Mouse (Mus musculus): ENCODE results near the gene Nhlrc4. TPM values are rescaled to one million over a fixed set of nuclear protein-coding genes. Genes with fewer than 3 reads are reported as not detected.

Gene Nhlrc4
- total RNA-seq, 2 experiments from 2014 or later = not detected

DNA sequence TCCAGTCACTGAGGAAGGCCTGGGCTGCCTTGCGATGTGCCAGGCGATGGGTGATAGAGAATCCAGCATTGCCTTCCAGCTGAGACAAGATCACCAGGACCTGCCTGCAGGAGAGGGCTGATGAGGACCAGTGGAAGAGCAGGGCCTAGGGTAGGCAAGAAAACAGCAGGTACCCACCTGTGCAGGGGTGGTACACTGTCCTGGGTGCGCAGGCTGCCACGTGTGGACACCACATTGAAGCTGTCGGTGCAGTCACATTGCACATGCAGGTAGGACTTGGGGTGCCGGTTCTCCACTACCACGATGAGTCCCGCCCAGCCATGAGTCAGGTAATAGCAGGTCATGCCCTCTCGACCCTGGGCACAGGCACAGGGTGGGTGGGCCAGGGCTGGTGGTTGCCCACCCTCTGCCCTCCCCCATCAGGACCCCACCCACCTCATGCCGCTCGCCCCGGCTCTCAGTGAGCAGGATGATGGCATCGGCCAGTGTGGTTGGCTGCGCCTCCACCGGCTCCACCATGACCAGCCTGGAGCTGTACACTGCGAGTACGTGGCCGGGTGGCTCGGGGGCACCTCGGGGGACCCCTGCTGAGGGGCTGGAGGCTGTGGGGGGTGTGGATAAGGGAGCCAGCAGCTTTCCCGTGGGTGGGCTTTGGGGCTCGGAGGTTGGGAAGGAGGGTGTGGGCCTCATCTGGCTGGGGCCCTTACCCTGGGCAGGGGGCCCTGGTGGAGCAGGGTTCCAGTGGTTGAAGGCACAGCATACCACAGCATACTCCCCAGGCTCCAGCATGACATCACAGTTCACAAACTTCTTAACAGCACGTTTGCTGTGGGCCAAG, 15.1 kb upstream of the Nhlrc4 start:
- no peak for DNase-seq (ENCODE audit: low spot score in 2 of 2)
- intact Hi-C loops (cut with DNase I) = no loop called here

DNA sequence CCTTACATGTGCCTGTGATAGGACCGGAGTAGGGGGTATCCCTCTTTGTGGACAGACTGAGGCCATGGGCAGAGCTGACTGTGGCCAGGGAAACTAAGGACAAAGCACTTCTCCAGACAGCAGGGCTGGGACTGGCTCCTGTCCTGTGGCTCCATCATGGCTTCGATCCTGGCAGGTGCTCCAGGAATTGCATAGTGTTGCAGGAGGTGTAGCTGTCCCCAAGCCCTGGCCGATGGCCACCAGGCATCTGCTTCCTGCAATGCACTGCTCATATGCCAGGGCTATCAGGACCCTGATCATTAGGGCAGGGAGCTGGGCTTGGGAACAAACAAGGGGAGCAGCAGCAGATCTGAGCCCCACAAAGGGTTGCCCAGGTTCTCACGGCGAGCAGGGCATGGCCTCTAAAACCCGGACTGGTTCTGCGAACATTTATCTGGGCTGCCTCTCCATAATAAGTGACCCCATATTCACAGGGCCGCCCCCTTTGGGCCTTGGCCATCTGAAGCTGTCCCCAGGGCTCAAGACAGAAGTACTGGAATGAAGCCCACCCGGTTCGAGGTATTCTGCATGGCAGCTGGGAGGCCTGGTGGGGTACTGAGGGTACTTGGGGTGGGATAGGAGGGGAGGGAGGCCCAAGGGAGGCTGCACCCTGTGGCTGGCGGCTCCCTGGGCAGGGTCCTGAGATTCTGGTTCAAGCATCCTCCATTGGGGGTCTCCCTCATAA, 14.2 kb upstream of the Nhlrc4 start:
- DNase-seq (ENCODE audit: low spot score in 2 of 2) = no peak
- intact Hi-C loops (cut with DNase I) = no loop called here

GRCm38 (mm10) chr17:25957586-25958051, 12.9 kb upstream of the Nhlrc4 start:
- no peak for DNase-seq (ENCODE audit: low spot score in 2 of 2)
- intact Hi-C loops (cut with DNase I) = no loop called here

GRCm38 (mm10) chr17:25956631-25957030, 11.9 kb upstream of the Nhlrc4 start:
- DNase-seq (ENCODE audit: low spot score in 2 of 2) = no peak
- intact Hi-C loops (cut with DNase I) = no loop called here

DNA sequence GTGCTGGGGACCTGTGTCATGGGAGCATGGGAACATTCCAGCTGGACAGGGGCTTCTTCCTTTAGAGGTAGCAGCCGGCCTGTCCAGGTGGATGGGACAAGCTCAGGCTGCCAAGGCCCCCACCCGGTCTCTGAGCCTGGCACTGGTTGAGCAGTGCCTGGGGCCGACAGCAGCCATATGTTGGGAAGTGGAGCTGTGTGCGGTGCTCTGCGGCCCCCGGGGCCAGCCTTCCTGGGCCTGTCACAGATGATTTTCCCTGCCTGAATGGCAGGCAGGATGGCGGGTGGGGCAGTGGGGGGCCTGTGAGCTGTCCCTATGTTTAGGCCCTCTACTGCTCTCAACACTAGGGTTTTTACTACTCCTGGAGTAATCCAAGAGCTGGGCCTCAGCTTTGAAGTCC, 11.4 kb upstream of the Nhlrc4 start:
- DNase-seq (ENCODE audit: low spot score in 2 of 2) = no peak
- intact Hi-C loops (cut with DNase I) = no loop called here

DNA sequence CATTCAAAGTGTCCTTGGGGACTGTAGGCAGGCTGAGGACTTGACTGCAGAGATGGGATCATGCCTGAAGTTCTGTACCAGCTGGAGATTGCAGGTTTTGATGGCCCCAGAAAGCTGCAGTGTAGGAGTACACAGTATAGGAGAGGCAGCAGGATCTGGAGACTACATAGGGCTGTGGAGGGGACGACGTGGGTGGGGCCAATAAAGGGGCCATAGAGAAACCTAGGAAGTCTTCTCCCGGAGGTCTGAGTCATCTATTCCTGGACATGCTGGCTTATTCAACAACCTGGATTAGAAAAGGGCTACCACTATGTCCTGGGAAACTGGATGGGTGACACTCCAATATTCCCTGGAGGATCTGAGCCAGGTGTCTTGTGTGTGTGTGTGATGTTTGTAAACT, 11.0 kb upstream of the Nhlrc4 start:
- intact Hi-C loops (cut with DNase I) = no loop called here
- no peak for DNase-seq (ENCODE audit: low spot score in 2 of 2)

- DNase-seq (ENCODE audit: low spot score in 2 of 2) = no peak
- intact Hi-C loops (cut with DNase I) = no loop called here
Observed at GRCm38 (mm10) chr17:25954671-25955070, 9.9 kb upstream of the Nhlrc4 start.

DNA sequence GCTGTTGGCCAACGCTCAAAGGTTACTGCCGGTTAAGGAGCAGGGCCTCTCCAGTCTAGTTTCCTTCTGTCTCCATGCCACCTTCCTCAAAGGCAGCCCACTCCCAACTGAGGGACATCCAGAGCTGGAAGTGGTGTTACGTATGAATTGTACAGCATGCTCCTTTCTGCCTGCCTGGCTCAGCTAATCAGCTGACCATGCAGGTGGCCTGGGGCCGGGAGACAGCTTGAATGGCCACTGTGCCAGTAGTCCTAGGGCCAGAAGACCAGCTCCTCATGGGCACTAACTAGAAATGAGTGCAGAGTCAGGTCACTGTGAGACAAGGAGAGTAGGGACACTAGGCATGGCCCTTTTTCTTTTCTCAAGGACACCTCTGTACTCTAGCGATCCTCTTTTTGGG, 8.4 kb upstream of the Nhlrc4 start:
- intact Hi-C loops (cut with DNase I) = no loop called here
- no peak for DNase-seq (ENCODE audit: low spot score in 2 of 2)

DNA sequence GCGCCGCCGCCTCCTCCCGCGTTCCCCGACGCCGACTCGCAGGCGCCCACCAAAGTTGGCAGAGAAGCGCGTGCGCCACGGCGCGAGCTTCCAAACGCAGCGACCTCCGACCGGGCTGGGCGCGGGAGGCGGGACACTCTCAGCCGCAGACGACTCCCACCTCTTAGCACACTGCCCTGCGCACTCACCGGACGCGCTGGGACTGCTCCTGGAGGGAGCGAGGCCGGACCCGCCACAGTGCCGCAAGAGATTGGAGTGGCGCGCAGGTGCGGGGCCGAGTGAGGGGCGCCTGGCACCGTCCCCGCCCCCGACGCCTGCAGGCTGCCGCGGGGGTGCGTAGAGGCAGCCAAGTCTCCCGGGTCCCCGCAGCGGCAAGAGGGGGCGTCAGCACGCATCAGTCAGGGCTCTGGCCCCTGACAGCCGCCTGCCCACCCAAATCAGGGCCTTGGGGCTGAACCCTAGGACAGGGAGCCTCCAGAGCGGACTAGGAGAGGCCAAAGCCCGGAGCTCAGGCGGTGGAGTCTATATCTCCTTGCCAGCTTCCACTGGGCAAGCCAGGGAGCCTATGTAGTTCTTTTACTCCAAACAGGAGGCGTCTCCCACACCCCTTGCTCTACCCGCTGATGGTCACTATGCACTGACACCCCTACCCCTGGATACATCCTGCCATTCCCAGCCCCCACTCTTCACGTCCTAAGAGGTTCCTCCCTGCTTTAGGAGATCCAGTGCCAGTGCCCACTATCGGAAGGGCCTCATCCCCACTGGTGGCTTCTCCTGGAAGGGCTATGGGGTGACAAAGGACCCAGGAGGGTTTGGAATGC, 7.3 kb upstream of the Nhlrc4 start, which contains the start of gene A930017K11Rik:
A930017K11Rik (minus strand) TSS at position 763 of the 821 bp plus-strand sequence.
- intact Hi-C loops (cut with DNase I) = no loop called here
- DNase-seq (ENCODE audit: low spot score in 2 of 2) = no peak

DNA sequence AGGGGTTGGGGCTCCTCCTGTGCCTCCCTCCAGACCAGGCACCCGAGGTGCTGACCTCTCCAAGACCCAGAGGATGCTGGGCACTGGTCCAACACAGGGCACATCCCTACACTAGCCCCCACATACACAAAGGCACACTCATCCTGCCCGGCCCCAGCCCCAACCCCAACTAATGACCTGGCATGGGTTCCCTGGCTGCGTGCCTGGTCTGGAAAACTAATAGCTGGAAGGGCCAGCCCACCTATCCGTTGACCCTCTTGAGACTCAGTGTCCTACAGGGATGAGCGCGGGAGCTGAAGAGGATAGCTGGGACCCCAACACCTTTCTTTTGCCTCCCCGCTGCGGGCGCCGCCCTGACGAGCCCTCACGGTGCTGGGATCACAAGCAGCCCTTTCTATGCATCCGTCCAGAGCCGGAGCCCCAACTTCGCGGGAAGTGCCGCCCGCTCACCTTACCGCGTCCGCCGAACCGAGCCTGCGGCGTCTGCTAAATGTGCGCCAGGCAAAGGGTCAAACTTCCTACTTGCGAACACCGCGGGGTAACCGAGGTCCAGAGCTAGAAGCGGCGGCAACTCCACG, 6.6 kb upstream of the Nhlrc4 start:
- DNase-seq (ENCODE audit: low spot score in 2 of 2) = no peak

GRCm38 (mm10) chr17:25950706-25951105, 5.9 kb upstream of the Nhlrc4 start:
- no peak for DNase-seq (ENCODE audit: low spot score in 2 of 2)
- intact Hi-C loops (cut with DNase I) = no loop called here

More for the DNA sequence above, 6.6 kb upstream of the Nhlrc4 start:
- intact Hi-C loops (cut with DNase I) = no loop called here

- DNase-seq (ENCODE audit: low spot score in 2 of 2) = no peak
- intact Hi-C loops (cut with DNase I) = no loop called here
Observed at GRCm38 (mm10) chr17:25949981-25950380, 5.2 kb upstream of the Nhlrc4 start.

GRCm38 (mm10) chr17:25948051-25948450, 3.3 kb upstream of the Nhlrc4 start:
- DNase-seq (ENCODE audit: low spot score in 2 of 2) = no peak
- intact Hi-C loops (cut with DNase I) = no loop called here

DNA sequence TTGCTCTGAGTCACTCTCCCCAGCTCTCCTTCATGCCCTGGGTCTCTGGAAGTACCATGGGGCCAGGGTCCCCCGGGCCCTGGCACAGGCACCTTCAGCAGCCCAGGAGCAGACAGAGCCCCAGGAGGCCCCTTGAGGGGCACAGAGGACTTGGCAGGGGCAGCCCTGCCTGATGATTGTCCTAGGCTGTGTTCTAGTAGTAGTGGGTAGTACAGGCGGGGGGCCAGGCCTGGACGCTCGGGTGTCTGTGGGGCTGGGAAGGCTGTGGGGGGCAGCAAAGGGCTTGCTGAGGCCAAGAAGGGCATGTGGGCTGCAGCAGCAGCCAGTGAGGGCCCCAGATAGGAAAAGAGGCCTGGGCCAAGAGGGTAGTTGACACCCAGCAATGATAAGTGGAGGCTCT, 2.8 kb upstream of the Nhlrc4 start:
- intact Hi-C loops (cut with DNase I) = no loop called here
- no peak for DNase-seq (ENCODE audit: low spot score in 2 of 2)

DNA sequence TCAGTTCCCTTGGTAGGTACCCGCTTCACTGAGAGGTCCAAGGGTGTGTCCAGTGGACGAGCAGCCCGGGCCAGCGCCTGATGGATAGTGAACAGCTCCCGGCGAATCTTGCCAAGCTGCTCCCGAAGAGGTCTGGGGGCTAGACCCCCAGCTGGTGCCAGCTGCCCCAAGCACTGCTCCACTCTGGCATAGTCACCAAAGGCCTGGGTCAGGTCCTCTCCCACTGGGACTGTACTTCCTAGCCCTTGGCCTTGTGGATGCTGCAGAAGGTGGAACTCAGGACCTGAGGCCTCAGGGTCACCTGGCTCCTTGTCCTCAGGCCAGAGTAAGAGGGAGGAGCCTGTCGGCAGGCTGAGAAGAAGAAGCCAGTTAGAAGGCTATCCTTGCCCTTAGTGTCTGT, 2.1 kb upstream of the Nhlrc4 start:
- no peak for DNase-seq (ENCODE audit: low spot score in 2 of 2)
- intact Hi-C loops (cut with DNase I) = no loop called here

DNA sequence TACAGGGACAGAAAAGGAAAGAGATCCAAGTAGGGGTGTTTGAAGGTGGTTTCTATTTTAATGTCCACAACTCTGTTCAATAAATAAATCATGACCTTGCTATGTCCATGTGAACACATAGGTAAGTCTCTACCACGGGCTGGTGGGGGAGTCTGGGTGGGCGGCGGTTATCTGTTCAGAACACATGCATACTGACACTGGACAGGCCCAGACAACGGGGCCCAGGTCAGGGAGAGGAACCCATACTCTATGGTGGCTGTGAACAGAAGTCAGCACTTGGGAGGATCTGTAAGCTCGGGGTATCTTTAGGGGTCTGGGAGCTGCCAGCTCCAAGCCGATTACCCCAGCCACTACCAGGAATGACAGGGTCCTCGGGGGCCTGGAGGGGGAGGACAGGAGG, 1.6 kb upstream of the Nhlrc4 start:
- DNase-seq (ENCODE audit: low spot score in 2 of 2) = no peak
- intact Hi-C loops (cut with DNase I) = no loop called here

- intact Hi-C loops (cut with DNase I) = no loop called here
- DNase-seq (ENCODE audit: low spot score in 2 of 2) = no peak
Observed at GRCm38 (mm10) chr17:25945517-25946155, 875 bp upstream of the Nhlrc4 start.

DNA sequence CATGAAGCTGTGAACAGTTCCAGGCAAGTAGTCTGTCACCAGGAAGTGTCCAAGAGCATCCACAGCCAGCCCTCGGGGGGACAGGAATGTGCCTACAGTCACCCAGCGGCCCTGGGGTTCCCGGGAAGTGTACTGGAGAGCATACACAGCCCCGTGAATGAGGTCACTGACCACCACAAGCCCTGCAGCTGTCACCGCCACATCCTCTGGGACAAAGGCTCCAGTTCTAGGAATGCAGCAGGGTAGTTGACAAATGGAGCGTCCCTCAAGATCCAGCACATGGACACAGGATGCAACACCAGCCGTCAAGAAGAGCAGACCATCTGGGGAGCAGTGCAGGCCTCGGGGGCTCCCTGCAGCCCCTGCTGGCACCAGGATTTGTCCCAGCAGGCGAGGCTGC, 992 bp downstream of the Nhlrc4 start:
- intact Hi-C loops (cut with DNase I) = no loop called here
- no peak for DNase-seq (ENCODE audit: low spot score in 2 of 2)

- intact Hi-C loops (cut with DNase I) = no loop called here
- no peak for DNase-seq (ENCODE audit: low spot score in 2 of 2)
Observed at GRCm38 (mm10) chr17:25943221-25943620, 1.5 kb downstream of the Nhlrc4 start.
